Mouse (Mus musculus) frontal cortex, postnatal 14 days (tissue): ENCODE data around the gene Nfib.
"Not testable (repeated sequence)": the region's sequence is repeated elsewhere in the genome, so short reads cannot be mapped to it uniquely, and the experiment has no call there.

ENCODE experiments used
- DNase-seq, 2 experiments: peaks; one replicate each; pipeline ENCODE4 v3.0.0; 2022; ENCODE audit warnings: low spot score in 2 of 2

Gene Nfib

DNA sequence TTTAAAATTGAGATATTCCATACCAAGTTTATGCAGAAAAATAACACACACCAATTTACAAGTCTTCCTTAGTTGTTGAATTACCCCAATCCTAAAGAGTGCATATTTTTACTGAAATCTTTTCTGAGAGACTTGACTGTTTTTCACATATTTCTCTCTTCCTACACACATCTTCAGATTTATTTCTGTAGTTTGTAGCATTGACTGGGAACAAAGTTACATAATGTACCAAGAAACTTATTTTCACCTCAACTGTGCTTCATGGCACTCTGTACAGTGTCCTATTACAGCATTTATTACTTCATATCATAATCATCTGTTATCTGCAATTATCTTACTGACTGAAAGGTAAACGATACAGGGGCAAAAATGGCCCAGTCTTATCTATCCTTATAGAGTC, 406.9 kb downstream of the Nfib start:
- DNase-seq, result no peak

DNA sequence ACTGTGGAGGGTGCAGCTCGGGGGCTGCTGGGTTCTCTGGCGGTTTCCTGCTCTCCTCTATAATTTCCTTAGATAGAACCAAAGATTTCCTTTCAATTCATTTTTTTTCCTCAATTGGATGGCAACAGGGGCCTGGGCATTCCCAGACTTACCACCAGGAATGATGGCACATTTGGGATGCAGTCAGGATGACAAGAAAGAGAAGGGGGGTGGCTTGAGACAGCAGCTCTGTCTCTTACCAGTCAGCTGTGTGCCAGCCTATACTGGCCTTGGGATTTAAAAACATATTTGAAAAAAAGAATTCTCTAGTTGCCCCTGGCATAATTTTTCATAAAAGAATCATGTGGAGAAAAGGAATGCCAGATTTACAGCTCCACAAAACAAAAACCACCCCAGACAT, 408.0 kb downstream of the Nfib start:
- no peak for DNase-seq

DNA sequence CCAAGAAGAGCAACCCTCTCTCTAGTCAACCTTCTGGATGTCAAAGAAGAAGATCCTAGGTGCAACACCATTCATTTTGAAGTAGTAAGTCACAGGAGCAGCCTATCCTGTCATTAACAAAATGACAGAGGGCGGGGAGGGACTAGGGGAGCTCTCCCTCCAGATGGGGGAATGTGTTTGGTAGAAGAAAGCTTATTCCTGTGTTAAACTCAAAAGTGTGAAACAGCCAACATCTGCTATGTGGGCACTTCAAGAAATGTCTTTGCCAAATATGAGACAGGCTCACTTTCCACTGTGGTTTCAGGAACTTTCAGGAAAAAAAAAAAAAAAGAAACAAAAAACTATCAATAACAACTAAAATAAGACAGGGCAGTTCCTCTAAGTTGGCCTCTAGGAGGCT, 411.5 kb downstream of the Nfib start:
- DNase-seq, result no peak

DNA sequence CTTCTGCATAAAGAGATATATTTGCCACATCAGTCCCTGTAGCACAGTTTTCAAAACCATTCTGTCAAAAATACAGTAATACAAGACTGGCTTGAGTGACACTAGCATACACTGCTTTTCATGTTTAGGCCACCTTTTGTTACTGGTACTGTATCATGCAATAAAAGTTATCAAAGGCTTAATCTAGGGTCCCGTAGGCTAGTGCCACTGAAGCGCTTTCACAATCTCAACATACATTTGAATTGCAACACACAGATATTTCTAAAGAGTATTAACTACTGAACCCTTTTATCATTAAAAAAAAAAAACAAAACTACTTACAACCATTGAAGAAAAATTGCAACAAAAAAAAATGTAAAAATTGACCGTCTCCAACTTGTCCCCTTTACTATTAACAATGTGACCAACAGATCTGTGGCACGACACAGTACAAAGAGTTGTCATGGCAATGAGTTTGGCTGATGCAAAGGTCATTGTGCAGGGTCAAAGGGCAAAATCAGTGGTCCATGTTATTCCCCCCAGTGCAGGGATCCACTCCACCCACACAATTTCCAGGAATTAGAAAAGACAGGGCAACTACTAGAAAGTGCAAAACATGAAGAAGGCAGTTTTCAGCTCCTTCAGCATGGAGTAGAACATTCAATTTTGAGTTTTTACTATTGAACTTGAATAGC, 414.2 kb downstream of the Nfib start:
- no peak for DNase-seq

DNA sequence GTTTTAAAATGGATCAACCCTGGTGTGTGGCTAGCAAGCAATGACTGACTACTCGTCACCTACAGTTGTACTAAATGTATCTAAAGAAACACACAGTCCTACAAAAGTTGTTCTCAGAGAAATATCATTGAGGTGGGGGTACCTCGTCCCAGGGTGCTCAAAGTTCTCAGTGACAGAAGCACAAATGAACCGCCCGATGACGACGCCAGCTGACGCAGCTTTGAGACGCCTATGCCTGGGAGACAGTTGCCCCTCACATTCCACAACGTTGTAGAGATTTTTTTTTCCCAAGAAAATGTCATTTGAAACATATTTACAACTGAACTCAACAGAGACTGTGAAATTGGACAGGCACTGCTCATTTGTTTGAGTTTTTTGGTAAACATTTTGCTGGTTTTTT, 414.9 kb downstream of the Nfib start:
- no peak for DNase-seq

DNA sequence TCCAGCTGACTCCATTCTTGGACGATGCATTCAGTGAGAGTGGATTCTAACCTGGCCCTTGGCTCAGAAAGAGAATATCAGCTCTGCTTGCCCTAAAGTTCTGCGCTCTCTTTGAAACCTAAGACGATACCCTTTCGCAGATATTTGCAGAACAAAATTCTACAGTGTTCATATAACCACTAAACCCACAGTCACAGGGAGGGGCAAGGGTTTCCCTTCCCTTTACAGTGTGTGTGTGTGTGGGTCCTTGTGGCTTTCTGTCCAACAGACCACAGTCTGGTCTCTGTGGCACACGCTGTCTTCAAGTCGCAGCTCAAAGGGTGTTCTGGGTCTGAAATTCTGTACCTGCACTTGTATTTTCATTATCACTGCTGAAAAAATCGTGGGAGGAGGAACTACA, 416.0 kb downstream of the Nfib start:
- DNase-seq, result no peak

DNA sequence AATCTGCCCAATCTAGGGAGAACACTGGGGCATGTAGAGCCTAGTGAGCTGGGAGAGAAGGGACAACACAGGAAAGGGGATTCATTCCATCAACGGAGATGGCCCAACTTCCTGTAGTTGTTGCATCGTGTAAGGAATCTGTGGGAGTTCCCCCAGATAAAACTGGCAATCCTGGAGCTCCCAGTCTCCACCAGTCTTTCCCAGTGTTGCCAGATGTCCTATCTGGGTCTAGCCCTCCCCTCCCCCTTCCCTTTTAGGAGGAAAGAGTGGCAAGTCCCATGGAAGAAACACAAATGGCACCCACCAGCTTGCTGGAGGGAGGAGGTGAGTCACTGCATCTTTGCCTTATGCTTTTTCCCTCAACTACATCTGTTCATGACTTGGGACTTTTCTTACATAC, 417.4 kb downstream of the Nfib start:
- no peak for DNase-seq

DNA sequence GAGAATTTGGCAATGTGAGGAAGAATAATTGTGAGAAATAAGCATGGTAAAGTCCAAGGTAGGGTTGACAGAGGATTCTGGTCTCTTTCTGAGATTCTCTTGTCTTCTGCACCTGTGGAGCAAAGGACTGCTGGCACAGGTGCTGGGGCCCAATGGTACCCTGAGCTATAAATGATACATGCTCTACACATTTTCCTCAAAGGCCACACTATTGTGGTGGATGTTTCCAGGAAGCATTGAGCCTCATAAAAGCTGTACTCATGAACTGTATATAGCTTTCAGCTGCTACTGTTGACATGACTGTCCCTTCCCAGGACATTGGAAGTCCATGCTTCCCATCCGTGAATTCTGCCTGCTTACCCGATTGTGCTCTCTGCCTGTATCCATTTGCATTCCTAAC, 418.1 kb downstream of the Nfib start:
- DNase-seq, result no peak

DNA sequence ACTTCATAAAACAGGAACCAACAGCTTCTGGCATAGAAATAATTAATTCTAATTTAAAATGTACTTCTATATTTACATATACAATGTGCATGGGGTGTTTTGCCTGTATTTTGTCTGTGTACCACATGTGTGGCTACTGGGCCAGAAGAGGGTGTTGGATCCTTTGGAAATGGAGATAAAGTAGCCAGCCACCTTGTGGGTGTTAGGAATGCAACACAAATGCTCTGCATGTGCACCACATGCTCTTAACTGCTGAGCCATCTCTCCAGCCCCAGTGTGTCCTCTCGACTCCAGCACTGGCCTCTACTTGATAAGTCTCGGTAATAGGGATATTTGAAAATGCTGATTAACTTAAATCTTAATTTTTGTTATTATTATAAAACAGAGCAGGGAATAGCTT, 418.6 kb downstream of the Nfib start:
- DNase-seq, result no peak

DNA sequence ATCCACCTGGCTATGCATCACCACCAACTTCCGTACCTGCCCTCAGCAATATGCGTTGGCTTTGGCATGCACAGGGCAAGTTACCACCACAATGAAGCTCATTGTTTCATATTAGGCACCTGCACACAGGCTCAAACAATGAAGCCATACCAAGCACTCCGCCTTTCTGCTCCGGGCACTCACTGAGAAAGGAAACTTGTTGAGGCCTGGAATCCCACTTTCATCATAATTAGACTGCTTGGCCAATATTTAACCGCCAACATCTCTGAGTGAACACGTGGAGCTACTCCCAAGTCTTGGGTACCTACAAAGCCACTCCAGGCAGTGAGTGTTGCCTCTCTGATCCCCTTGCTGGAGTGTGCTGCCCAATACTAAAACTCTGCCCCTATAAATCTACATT, 422.0 kb downstream of the Nfib start:
- no peak for DNase-seq

DNA sequence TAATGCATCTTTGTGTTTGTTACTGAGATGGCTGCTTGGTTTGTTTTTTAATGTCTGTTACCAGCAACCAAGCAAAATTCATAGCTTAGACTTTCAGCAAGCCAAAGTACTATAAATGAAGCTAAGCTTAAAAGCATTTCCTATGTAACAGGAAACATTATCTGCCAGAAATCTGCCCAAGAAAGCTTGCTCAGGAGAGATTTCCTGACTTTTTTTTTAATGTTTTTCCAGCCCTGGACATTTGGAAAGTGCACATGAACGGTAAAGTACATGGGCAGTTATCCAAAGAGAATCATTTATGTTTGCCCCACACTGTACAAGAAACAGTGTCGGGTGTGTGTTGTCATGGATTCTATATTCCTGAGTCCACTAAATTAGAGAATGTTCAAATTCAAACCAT, 429.6 kb downstream of the Nfib start:
- DNase-seq, result no peak

DNA sequence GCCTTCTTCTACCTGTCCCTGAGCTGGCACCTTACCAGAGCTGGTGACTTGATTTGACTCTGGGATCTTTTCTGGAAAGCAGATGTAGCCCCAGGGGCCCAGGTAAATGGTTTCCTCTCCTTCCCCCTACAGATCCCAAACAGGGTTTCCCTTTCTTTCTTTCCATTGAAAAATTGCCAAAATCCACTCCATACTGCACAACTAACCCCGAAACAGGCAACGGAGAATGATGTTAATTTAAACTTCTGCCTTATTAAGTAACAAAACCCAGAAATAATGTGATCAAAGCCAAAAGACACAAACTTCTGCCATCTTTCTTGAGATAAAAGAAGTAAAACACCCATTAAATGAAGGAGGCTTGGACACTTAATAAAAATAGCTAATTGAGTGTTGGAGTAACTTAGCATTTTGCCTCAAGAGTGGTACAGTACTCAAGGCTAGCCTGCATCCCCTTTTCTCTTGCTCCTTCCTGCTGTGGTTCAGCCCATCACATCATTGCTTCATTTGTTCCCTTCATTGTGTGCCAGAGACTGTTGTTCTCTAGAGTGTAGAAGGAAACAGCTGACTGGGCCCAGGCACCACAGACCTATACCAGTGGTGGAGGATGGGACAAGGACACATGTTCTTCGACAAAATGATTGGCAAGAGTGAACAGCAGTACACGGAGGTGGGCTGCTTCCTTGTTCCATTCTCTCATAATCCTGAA, 432.3 kb downstream of the Nfib start:
- DNase-seq, result no peak

DNA sequence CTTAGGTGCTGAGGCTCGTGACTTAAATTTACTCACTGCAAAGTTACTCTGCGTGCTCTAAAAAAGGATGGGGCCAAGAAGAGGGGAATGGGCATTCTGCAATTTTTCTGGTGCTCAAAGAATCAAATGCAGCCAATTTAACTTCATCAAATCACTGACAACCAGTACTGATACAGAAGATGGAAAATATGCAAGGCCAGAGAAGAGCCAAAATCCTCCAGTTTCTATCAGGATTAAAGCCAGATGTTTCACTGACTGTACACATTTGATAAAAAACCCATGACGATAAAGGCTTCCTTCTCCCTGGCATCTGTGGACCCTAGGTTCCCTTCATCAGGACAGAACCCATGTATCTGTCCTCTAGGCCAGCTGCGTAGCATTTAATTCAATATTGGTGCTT, 433.5 kb downstream of the Nfib start:
- DNase-seq, result no peak

DNA sequence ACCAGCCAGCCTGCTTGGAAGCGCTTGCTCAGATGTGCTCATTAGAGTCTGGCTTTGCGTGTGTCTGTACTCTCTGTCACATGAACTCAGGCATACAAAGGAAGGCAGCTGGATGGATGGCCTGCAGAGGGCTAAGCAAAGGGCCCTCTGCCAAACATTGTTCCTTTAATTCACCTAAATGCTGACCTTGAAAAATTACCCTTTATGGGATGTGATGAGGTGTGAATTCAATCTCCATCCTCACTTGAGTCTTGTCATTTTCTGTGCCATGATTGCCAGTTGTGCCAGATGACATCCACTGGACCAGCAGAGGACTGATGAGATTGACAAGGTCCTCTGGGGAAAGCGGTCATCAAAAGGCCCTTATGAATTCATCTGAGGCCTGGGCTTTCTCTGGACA, 434.0 kb downstream of the Nfib start:
- no peak for DNase-seq

DNA sequence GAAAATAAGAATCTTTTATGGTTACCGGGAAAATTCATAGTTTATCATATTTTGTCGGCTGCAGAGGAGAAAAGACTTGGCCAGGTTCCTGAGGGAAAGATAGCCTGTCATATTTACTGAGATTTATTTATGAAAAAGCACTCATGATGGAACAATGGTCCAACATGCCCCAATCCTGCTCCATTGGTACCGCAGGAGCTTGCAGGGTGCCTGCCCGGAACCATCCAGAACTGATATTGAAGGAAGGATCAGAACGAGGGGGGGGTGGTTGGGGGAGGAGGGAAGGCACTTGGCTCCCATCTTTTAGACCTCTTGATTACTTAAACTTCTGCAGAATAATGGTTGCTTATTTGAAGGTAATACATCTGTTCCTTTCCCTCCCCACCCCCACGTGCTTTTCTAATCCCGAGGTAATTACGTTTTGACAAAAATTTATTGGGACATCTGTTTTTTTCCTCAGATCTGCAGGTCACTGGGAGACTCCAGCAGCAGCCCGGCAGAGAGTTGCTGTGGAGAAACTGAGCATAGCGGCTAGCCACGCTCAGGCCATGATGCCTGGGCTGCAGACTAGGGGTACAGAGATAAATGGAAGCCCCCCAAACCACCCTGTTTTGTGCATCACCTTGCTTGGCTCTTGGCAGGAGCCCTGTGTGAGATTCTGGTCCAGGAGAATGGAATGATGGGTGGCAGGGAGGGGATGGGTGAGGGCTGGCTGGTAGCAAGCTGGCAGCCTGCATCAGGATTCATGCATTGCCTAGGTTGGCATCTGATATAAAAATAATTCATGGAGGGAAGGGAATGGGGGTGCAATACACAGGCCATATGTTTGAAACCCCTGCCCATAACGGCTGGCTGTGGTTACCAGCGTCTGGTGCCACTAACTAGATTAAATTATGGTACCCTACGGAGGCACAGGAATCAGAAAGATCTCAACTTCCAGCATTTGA, 437.4 kb downstream of the Nfib start:
- DNase-seq, result no peak

DNA sequence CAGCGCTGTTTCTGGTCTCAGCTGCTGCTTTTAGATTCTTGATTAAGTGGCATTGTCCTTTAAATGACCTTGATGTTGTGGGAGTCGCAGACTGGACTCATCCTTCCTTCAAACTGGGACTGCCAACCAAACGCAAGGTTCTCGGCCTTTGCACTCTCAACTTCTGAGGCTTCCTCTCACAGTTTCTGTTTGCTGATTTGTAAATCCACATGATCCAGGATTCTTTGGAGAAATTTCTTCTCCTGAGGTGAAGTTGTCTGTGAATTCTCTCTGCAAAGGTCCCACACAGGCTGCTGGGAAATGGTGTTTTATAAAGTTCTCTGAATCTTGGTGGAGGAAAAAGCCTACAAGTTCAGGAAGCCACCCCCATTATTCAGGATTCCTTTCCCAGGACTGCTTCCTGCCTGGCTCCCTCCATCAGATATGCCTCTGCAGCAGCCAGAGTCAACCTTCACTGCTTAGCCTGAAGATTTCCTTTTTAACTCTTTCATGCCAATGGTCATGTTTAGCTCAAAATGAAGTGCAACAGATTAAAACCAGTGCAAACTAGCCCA, 439.4 kb downstream of the Nfib start:
- no peak for DNase-seq

DNA sequence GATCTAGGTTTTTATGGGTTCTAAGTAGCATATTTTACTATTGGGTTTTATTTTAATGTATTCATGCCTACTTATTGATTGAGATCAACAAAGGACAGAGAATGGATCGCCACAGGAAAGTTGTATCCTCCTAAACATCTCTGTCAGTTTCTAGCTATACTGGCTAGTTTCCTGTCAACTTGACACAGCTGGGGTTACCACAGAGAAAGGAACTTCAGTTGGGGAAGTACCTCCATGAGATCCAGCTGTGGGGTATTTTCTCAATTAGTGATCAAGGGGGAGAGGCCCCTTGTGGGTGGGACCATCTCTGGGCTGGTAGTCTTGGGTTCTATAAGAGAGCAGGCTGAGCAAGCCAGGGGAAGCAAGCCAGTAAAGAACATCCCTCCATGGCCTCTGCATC, 447.0 kb downstream of the Nfib start:
- not testable (repeated sequence) for DNase-seq

DNA sequence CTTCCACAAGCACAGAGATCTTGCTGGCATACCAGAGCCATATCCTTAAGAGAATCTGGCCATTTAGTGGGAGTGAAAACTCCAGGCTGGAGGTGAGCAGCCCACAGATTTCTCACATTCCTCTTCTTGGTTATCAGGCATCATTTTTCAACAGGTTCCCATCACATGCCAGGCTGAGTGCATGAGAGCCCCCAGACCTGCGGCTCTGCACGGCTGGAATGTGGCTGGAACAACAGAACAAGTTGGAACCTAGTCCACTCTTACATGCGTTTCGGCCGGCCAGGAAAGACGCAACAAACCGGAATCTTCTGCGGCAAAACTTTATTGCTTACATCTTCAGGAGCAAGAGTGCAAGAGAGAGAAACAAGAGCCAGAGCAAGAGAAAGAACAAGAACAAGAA, 453.5 kb downstream of the Nfib start:
- DNase-seq, result no peak

DNA sequence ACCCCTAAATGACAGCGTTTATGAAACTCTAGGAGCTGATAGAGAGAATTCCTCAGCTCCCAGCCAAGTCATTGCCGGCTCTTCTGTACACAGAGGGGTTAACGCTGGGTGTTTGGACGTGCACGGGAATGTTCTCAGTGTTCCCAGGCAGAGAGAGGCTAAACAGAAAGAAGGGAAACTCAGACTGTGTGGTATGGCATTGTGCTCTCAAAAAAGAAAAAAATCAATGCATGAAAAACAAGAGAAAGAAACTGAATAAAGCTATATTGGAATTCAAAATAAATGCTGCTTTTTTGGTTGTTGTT, 455.2 kb downstream of the Nfib start:
- DNase-seq, result no peak

DNA sequence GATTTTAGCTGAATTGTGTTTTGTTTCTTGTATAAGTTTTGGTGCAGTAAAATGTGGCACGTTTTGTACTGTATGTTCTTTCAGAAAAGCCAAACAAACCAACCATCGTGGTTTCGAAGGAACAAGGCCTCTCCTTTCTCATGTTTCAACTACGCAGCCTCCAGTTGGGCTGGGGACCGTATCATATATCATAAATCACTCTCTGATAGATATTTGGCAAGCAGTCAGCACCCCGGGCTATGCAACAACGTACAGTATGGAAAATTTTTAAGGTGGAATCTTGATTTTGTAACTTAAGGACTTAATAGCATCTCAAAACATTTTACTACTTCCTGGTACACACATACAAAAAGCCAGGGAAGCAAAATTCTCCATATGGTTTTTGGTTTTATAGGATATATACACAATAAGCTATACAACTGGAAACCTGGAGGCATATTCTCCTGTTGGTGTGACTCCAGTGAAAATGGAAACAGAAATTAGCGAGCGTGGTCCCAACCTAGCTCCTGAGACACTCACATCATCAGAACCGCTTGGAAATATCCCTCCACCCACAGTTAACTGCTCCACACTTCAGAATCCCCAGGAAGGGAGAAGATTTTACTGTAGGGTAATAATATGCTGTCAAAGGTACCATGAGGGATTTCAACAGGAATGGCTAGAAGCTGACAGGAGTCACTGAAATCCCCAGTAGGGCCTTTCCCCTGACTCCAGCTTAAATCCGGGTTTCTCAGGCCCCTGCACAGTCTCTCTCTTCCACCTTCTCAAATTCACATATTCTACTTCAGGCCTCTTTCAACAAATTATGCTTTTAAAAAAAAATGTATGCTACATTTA, 455.8 kb downstream of the Nfib start:
- no peak for DNase-seq

DNA sequence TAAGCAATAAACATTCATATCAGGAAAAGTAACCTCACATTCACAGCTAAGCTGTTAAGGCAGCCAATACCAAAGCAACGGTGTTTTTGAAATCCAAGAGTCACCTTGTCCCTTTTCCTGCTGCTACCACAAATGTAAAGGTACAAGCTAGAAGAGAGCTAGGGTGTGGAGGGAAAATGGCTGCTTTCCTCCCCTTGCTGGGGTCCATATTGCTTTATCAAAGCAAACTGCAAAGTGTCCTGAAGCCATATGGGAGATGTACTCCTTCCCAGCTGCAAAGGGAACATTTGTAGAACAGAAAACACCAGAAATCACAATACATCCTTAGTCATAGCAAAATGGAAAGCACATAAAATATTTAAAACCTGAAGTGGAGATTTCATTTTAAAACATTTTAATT, 456.6 kb downstream of the Nfib start:
- DNase-seq, result no peak

DNA sequence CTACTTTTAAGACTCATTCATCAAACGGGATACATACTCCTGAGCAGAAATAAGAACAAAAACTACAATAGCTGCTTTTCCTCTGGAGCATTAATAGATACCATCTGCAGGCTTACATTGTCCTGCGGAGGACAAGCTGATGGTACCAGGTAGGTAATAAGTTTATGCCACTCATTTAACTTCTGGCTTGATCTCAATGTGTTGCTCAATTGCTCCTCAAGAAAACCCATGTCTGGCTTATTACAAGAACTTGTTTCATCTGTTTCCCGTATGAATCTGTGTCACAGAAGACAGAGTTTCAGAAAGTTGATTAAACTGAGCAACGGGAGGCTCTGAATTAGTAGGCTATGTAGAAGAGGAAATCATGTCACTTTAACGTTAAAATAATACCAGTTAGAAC, 457.5 kb downstream of the Nfib start:
- no peak for DNase-seq
